Mouse (Mus musculus): ENCODE results near the gene Ube2h. TPM values are rescaled to one million over a fixed set of nuclear protein-coding genes. Genes with fewer than 3 reads are reported as not detected.

The Ube2h gene
- total RNA-seq (2021) = 10 to 100 TPM; 61.5 to 61.7 TPM
- polyA plus RNA-seq (2012; rRNA removed) = 29.4 and 44.2 TPM in 2 replicates
- long read RNA-seq, full-length matches to known transcripts = 68 of 95 reads
- long read RNA-seq, partial matches to known transcripts = 2 of 95 reads
- long read RNA-seq, other reads (novel, unspliced or antisense) = 25 of 95 reads

DNA sequence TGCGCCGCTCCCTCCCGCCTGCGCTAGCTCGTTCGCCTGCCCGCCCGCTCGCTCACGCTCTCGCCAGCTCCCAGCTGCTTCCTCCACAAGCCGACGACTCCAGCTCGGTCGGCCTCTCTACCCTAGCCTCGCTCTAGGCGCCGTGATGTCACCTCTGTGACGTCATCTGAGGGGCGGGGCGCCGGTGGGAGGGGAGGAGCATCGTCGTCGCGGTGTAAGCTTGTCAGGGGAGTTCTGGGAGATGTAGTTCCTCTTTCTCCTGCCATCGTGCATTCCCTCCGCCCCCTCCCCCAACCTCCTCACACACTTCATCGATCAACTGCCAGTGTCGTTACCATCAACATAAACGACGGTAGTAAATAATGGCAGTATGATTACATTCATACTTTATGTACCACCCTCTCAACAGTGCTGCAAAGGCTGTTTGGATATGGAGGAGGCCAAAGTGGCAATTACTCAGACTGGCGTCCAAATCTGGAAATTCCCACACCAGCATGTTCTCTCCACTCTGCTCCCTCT lies at the start of gene Ube2h:
Gene Ube2h, minus strand, starts transcription at position 141 of the 519 bp plus-strand sequence.
- Histone ChIP-seq H3K9ac (ENCODE audit: low read depth, low read length) (peak within 1 kb of the TSS; percentile 84), H3K27me3 (ENCODE audit: control insufficient read depth, insufficient read depth, low read length) (no peaks in the 10 kb centered on the region), H3K4me3 (peak within 1 kb of the TSS; percentile 76), H3K4me1 (ENCODE audit: control insufficient read depth, insufficient read depth, low read length) (peaks cover 4% of the 10 kb centered on the region; the same call in 1 of the 2 replicates), H3K27ac (peak within 1 kb of the TSS; percentile 93), H3K36me3 (ENCODE audit: control insufficient read depth, insufficient read depth, low read length) (peaks cover 11% of the 10 kb centered on the region), H3K79me2 (replicated peaks; ENCODE audit: control insufficient read depth, insufficient read depth, low read length) (no peaks in the 10 kb centered on the region; the same call in 1 of the 2 replicates)
- intact Hi-C loops (cut with DNase I) = loop anchor here (5.0 kb wide), 2 partner anchors 37 to 53 kb away; no protein-coding TSS in a partner anchor
- 0 out of 2 replicates have a peak, but pooled peaks have one; percentile 44 for TF ChIP-seq EP300 (IDR thresholded peaks at IDR 0.05; ENCODE audit: insufficient read depth, low read depth, low read length)
- no peak for TF ChIP-seq CTCF (IDR thresholded peaks at IDR 0.05)
- TF ChIP-seq POLR2A (IDR thresholded peaks at IDR 0.05; ENCODE audit: insufficient read depth, low read depth, low read length) = peak; percentile 96
- peak; percentile 99 to 100 for DNase-seq
- 2% methylated on average over 33 of the region's 33 CpGs for WGBS

DNA sequence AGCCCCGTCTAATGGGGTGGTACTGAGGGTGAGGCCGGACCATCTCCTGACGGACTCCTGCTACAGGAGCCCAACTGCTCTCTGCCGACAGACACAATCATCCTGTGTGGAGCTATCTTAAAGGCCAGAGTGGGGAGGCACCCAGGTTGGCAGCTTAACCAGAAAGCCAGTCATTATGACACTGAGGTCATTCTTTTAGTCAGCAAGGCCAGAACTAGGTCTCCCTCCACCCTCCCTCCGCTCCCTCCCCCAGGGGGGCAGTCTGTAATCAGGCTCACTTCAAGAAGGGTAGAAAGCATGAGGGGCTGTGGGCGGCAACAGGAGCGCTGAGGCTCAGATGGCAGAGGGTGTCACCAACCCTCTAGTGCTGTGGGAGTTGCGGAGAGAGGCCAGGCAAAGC lies 49.3 kb upstream of the Ube2h start:
- Histone ChIP-seq H3K79me2 (replicated peaks; ENCODE audit: control insufficient read depth, insufficient read depth, low read length) (no peaks in the 10 kb centered on the region), H3K27ac (no peak overlapping the region), H3K36me3 (ENCODE audit: control insufficient read depth, insufficient read depth, low read length) (no peaks in the 10 kb centered on the region), H3K27me3 (ENCODE audit: control insufficient read depth, insufficient read depth, low read length) (no peaks in the 10 kb centered on the region), H3K4me1 (ENCODE audit: control insufficient read depth, insufficient read depth, low read length) (peaks cover 5% of the 10 kb centered on the region), H3K9ac (ENCODE audit: low read depth, low read length) (no peak overlapping the region), H3K4me3 (no peak overlapping the region)
- TF ChIP-seq POLR2A (IDR thresholded peaks at IDR 0.05; ENCODE audit: insufficient read depth, low read depth, low read length) (no peak), EP300 (IDR thresholded peaks at IDR 0.05; ENCODE audit: insufficient read depth, low read depth, low read length) (no peak), CTCF (IDR thresholded peaks at IDR 0.05) (no peak)
- 84% methylated on average over 8 of the region's 8 CpGs for WGBS
- DNase-seq = no peak
- intact Hi-C loops (cut with DNase I) = loop anchor here (10.0 kb wide), 1 partner anchor 229 kb away; no protein-coding TSS in a partner anchor

DNA sequence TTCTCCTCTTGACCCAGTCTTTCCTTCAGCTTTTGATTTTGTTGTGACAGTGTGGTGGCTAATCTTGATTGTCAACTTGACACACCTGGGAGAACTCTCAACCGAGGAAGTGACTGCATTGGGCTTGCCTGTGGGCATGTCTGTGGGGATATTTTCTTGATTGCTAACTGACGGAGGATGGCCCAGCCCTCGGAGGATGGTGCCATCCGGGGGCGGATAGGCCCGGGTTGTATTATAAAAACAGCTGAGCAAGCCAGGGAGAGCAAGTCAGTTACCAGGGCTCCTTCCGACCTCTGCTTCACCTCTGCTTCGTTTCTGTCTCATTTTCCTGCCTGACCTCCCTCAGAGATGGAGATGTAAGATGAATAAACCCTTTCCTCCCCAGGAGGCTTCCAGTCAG lies 48.4 kb upstream of the Ube2h start:
- Histone ChIP-seq H3K27me3 (ENCODE audit: control insufficient read depth, insufficient read depth, low read length) (no peaks in the 10 kb centered on the region), H3K9ac (ENCODE audit: low read depth, low read length) (no peak overlapping the region), H3K27ac (no peak overlapping the region), H3K36me3 (ENCODE audit: control insufficient read depth, insufficient read depth, low read length) (no peaks in the 10 kb centered on the region), H3K4me3 (no peak overlapping the region), H3K4me1 (ENCODE audit: control insufficient read depth, insufficient read depth, low read length) (peaks cover 5% of the 10 kb centered on the region), H3K79me2 (replicated peaks; ENCODE audit: control insufficient read depth, insufficient read depth, low read length) (no peaks in the 10 kb centered on the region)
- TF ChIP-seq CTCF (IDR thresholded peaks at IDR 0.05) (no peak), POLR2A (IDR thresholded peaks at IDR 0.05; ENCODE audit: insufficient read depth, low read depth, low read length) (no peak), EP300 (IDR thresholded peaks at IDR 0.05; ENCODE audit: insufficient read depth, low read depth, low read length) (no peak)
- intact Hi-C loops (cut with DNase I) = loop anchor here (10.0 kb wide), 1 partner anchor 228 kb away; no protein-coding TSS in a partner anchor
- DNase-seq = no peak
- WGBS = 45% methylated on average over 8 of the region's 8 CpGs

DNA sequence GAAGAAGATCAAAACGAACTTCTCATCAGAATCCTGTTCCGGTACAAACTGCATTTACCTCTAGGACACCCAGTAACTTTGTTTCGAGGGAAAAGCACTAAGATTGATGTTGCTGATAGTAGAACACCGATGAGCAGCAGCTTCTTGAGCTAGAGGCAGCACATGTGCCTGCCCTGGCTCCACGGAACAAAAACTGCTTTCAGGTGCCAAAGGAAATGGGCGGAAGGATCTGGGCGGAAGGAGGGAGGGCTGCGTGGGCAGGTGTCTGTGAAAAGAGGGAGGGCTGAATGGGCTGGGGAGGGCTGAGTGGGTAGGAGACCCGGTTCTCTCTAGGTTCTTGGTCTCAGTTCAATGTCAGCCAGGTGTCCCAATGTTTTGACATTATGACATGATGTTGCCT lies 47.0 kb upstream of the Ube2h start:
- peaks cover 2% of the 10 kb centered on the region for H3K4me1 ChIP-seq (ENCODE audit: control insufficient read depth, insufficient read depth, low read length)
- no peaks in the 10 kb centered on the region for H3K79me2 ChIP-seq (replicated peaks; ENCODE audit: control insufficient read depth, insufficient read depth, low read length)
- no peak for DNase-seq
- H3K27ac ChIP-seq = no peak overlapping the region
- TF ChIP-seq CTCF (IDR thresholded peaks at IDR 0.05) (no peak), POLR2A (IDR thresholded peaks at IDR 0.05; ENCODE audit: insufficient read depth, low read depth, low read length) (no peak), EP300 (IDR thresholded peaks at IDR 0.05; ENCODE audit: insufficient read depth, low read depth, low read length) (no peak)
- intact Hi-C loops (cut with DNase I) = loop anchor here (10.0 kb wide), 1 partner anchor 226 kb away; no protein-coding TSS in a partner anchor
- H3K27me3 ChIP-seq (ENCODE audit: control insufficient read depth, insufficient read depth, low read length) = no peaks in the 10 kb centered on the region
- no peaks in the 10 kb centered on the region for H3K36me3 ChIP-seq (ENCODE audit: control insufficient read depth, insufficient read depth, low read length)
- H3K9ac ChIP-seq (ENCODE audit: low read depth, low read length) = no peak overlapping the region
- H3K4me3 ChIP-seq = no peak overlapping the region
- 67% methylated on average over 9 of the region's 9 CpGs for WGBS

- intact Hi-C loops (cut with DNase I) = no loop called here
- Histone ChIP-seq H3K4me1 (ENCODE audit: control insufficient read depth, insufficient read depth, low read length) (peaks cover 2% of the 10 kb centered on the region; the same call in 1 of the 2 replicates), H3K79me2 (replicated peaks; ENCODE audit: control insufficient read depth, insufficient read depth, low read length) (no peaks in the 10 kb centered on the region), H3K4me3 (no peak overlapping the region), H3K27ac (no peak overlapping the region), H3K27me3 (ENCODE audit: control insufficient read depth, insufficient read depth, low read length) (no peaks in the 10 kb centered on the region), H3K36me3 (ENCODE audit: control insufficient read depth, insufficient read depth, low read length) (no peaks in the 10 kb centered on the region), H3K9ac (ENCODE audit: low read depth, low read length) (no peak overlapping the region)
- TF ChIP-seq POLR2A (IDR thresholded peaks at IDR 0.05; ENCODE audit: insufficient read depth, low read depth, low read length) = no peak
- no peak for TF ChIP-seq EP300 (IDR thresholded peaks at IDR 0.05; ENCODE audit: insufficient read depth, low read depth, low read length)
- no peak for TF ChIP-seq CTCF (IDR thresholded peaks at IDR 0.05)
- 93% methylated on average over 4 of the region's 4 CpGs for WGBS
- DNase-seq = no peak
Measured at GRCm38 (mm10) chr6:30347288-30347801, 43.0 kb upstream of the Ube2h start.

DNA sequence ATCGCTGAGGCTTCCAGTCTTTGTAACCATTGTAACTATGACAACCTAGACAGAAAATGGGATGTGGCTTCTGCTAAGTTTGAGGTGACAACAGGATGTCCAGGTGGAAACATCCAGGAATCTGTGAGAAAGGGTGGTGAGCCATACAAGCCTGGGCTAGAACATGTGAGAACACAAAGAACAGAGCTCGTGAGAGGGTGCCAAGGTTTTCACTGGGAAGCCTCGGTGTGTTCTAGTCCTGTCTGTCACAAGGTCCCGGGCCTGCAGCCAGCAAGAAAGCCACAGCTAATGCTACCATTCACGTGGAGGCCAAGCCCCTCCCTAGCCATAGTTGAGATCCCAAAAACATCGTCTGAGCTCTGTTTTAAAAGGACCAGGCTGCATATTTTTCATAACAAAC lies 42.4 kb upstream of the Ube2h start:
- Histone ChIP-seq H3K4me3 (no peak overlapping the region), H3K36me3 (ENCODE audit: control insufficient read depth, insufficient read depth, low read length) (no peaks in the 10 kb centered on the region), H3K79me2 (replicated peaks; ENCODE audit: control insufficient read depth, insufficient read depth, low read length) (no peaks in the 10 kb centered on the region), H3K27ac (no peak overlapping the region), H3K9ac (ENCODE audit: low read depth, low read length) (no peak overlapping the region), H3K4me1 (ENCODE audit: control insufficient read depth, insufficient read depth, low read length) (peaks cover 2% of the 10 kb centered on the region; the same call in 1 of the 2 replicates), H3K27me3 (ENCODE audit: control insufficient read depth, insufficient read depth, low read length) (no peaks in the 10 kb centered on the region)
- 14% methylated on average over 6 of the region's 6 CpGs for WGBS
- TF ChIP-seq CTCF (IDR thresholded peaks at IDR 0.05) (no peak), POLR2A (IDR thresholded peaks at IDR 0.05; ENCODE audit: insufficient read depth, low read depth, low read length) (no peak), EP300 (IDR thresholded peaks at IDR 0.05; ENCODE audit: insufficient read depth, low read depth, low read length) (no peak)
- peak; percentile 49 to 68 for DNase-seq
- intact Hi-C loops (cut with DNase I) = no loop called here

Data from heart, adult 2 months (tissue).